Mouse (Mus musculus) C2C12 (cell line): ENCODE measurements around the gene Kras. TPM values are rescaled to one million over a fixed set of nuclear protein-coding genes. Genes with fewer than 3 reads are reported as not detected.

Experiments
- H3K27me3 ChIP-seq: one replicate; pipeline ENCODE4 v1.6.1; 2011; ENCODE audit not compliant: control insufficient read depth, insufficient read depth, insufficient read length
- H3K36me3 ChIP-seq: one replicate; pipeline ENCODE4 v1.6.1; 2011; ENCODE audit not compliant: control insufficient read depth, insufficient read depth
- H3K4me3 ChIP-seq: one replicate; pipeline ENCODE4 v1.5.1; 2011; ENCODE audit warnings: mild to moderate bottlenecking, control low read depth; ENCODE audit not compliant: poor library complexity, insufficient read depth, severe bottlenecking
- H3K79me2 ChIP-seq: one replicate; pipeline ENCODE4 v1.6.1; 2011; ENCODE audit not compliant: control insufficient read depth, insufficient read depth
- H3K79me3 ChIP-seq: one replicate; pipeline ENCODE4 v1.6.1; 2011; ENCODE audit warnings: low read depth, control low read depth
- H3ac ChIP-seq: one replicate; pipeline ENCODE3; 2011; ENCODE audit warnings: low read depth; ENCODE audit not compliant: control insufficient read depth, insufficient read length
- CEBPB ChIP-seq: IDR thresholded peaks from one replicate; pipeline ENCODE4 v1.6.1; 2011; ENCODE audit warnings: low read depth, mild to moderate bottlenecking, control low read depth, moderate library complexity
- CTCF ChIP-seq: IDR thresholded peaks from one replicate; pipeline ENCODE4 v1.5.1; 2011; ENCODE audit not compliant: control insufficient read depth, insufficient read depth, insufficient read length
- FOSL1 ChIP-seq: IDR thresholded peaks from one replicate; pipeline ENCODE4 v1.8.0; 2011; ENCODE audit warnings: mild to moderate bottlenecking, low read length; ENCODE audit not compliant: poor library complexity, insufficient read depth, severe bottlenecking
- MAX ChIP-seq: IDR thresholded peaks from one replicate; pipeline ENCODE4 v1.6.1; 2011; ENCODE audit warnings: mild to moderate bottlenecking, control low read depth
- MYOD1 ChIP-seq: IDR thresholded peaks from one replicate; pipeline ENCODE4 v1.6.1; 2011; ENCODE audit warnings: low read depth; ENCODE audit not compliant: control insufficient read depth, insufficient read length
- MYOG ChIP-seq: IDR thresholded peaks from one replicate; pipeline ENCODE4 v1.6.1; 2011; ENCODE audit not compliant: control insufficient read depth, insufficient read length; ENCODE audit errors: extremely low read depth
- USF1 ChIP-seq: IDR thresholded peaks from one replicate; pipeline ENCODE4 v1.6.1; 2011; ENCODE audit warnings: low read depth, mild to moderate bottlenecking, control low read depth, moderate library complexity
- polyA plus RNA-seq: library from polyadenylated mRNA; unstranded; fragments of >200 nt; fragmentation: generic; extraction: Trizol; gene quantifications from one replicate; pipeline ENCODE4 v1.2.1, GENCODE M21; 2012; ENCODE audit warnings: missing spikeins

The Kras gene
- polyA plus RNA-seq, 1 experiment, result 17.8 TPM

GRCm38 (mm10) chr6:145187093-145188088 lies 62.6 kb downstream of the Kras start:
- H3K27me3 ChIP-seq, result no peaks in the 10 kb centered on the region
- no peaks in the 10 kb centered on the region for H3K36me3 ChIP-seq
- H3ac ChIP-seq, result peak overlapping the region; percentile 72
- no peaks in the 10 kb centered on the region for H3K79me2 ChIP-seq
- peak; percentile 69 for TF ChIP-seq MAX
- no peak for TF ChIP-seq MYOD1
- TF ChIP-seq USF1, result peak; percentile 82
- peak overlapping the region; percentile 14 for H3K4me3 ChIP-seq
- H3K79me3 ChIP-seq, result no peaks in the 10 kb centered on the region

- no peaks in the 10 kb centered on the region for H3K79me3 ChIP-seq
- no peaks in the 10 kb centered on the region for H3K36me3 ChIP-seq
- no peak overlapping the region for H3ac ChIP-seq
- no peak overlapping the region for H3K4me3 ChIP-seq
- H3K27me3 ChIP-seq, result no peaks in the 10 kb centered on the region
- TF ChIP-seq CEBPB (no peak), MYOD1 (no peak), FOSL1 (no peak), CTCF (no peak), MAX (no peak), USF1 (no peak), MYOG (no peak)
- H3K79me2 ChIP-seq, result no peaks in the 10 kb centered on the region
Measured at GRCm38 (mm10) chr6:145186096-145186495, 63.9 kb downstream of the Kras start.

GRCm38 (mm10) chr6:145182044-145182443 lies 68.0 kb downstream of the Kras start:
- Histone ChIP-seq H3ac (no peak overlapping the region), H3K79me2 (no peaks in the 10 kb centered on the region), H3K4me3 (no peak overlapping the region), H3K79me3 (no peaks in the 10 kb centered on the region), H3K27me3 (no peaks in the 10 kb centered on the region), H3K36me3 (no peaks in the 10 kb centered on the region)
- TF ChIP-seq USF1 (no peak), FOSL1 (no peak), MYOD1 (no peak), CEBPB (no peak), MAX (no peak), MYOG (no peak), CTCF (no peak)

DNA sequence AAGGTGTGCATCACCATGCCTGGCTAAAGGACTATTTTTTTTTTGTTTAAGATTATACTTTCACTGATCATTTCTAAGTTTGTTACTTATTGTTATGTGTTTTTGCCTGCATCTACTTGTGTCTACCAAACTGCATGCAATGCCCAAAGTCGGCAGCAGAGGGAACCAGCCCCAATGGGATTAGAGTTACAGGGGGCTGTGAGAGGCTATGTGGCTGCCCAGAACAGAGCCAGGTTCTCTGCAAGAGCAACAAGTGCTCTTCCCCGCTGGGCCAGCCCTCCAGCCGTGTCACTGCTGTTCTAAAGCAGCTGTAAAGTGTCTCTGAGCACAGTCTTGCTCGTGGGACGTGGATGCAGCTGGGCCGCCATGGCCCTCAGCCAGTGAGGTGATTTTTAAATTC lies 70.4 kb downstream of the Kras start:
- no peaks in the 10 kb centered on the region for H3K79me2 ChIP-seq
- TF ChIP-seq FOSL1, result no peak
- peak; percentile 36 for TF ChIP-seq CTCF
- TF ChIP-seq MYOG, result no peak
- TF ChIP-seq CEBPB, result no peak
- no peak for TF ChIP-seq MYOD1
- TF ChIP-seq USF1, result no peak
- H3K4me3 ChIP-seq, result no peak overlapping the region
- H3ac ChIP-seq, result no peak overlapping the region
- no peaks in the 10 kb centered on the region for H3K36me3 ChIP-seq
- H3K79me3 ChIP-seq, result no peaks in the 10 kb centered on the region
- no peaks in the 10 kb centered on the region for H3K27me3 ChIP-seq

- no peaks in the 10 kb centered on the region for H3K27me3 ChIP-seq
- H3K79me3 ChIP-seq, result no peaks in the 10 kb centered on the region
- no peak overlapping the region for H3K4me3 ChIP-seq
- H3K79me2 ChIP-seq, result no peaks in the 10 kb centered on the region
- H3K36me3 ChIP-seq, result no peaks in the 10 kb centered on the region
- H3ac ChIP-seq, result no peak overlapping the region
- TF ChIP-seq MYOG (no peak), FOSL1 (no peak), MAX (no peak), CEBPB (no peak), USF1 (no peak), CTCF (no peak), MYOD1 (no peak)
Measured at GRCm38 (mm10) chr6:145176474-145176873, 73.6 kb downstream of the Kras start.

DNA sequence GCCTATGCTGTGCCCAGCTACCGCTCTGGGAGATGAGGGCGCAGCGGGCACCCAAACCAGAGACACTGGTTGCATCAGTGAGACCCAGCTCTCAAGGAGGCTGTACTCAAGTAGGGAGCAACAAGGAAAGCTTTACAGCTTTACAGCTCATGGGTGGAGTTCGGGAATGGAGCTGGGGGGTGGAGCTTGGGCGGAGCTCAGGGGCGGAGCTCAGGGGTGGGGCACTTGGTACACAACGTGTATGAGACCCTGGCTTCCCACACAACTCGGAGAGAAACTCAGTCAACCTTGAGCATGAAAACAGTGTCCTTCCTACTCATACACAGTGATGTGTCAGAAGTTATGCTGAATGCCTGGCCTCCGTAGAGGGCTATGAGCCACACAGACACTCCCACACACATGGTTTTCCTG lies 74.5 kb downstream of the Kras start:
- Histone ChIP-seq H3K36me3 (no peaks in the 10 kb centered on the region), H3ac (no peak overlapping the region), H3K79me3 (no peaks in the 10 kb centered on the region), H3K27me3 (no peaks in the 10 kb centered on the region), H3K79me2 (no peaks in the 10 kb centered on the region), H3K4me3 (no peak overlapping the region)
- no peak for TF ChIP-seq CEBPB
- TF ChIP-seq MYOG, result no peak
